In genomic region chr9:50505405-50505804, GRCm38 (mm10) we compare ENCODE assay signal across 34 mouse cellular contexts. TPM values are rescaled to one million over a fixed set of nuclear protein-coding genes. Genes with fewer than 3 reads are reported as not detected.
DNase-seq lines count a peak whose midpoint lies in the region; ATAC-seq and TF ChIP-seq lines count a peak whose summit lies in the region.
"Had no signal": no experiment of that assay in that cellular context is flagged by ENCODE, and none has a peak within 500 bp of the region (broad histone marks: within the 10 kb centered on the region; RNA-seq: fewer than 3 reads in every experiment).

No protein-coding gene starts in this region.

- peak overlapping the region; percentile 20; the same call in 1 of the 2 replicates for H3K4me2 ChIP-seq in heart, embryonic 12.5 days
- no peak overlapping the region for H3K4me2 ChIP-seq in intestine, embryonic 16.5 days (ENCODE audit: low read depth, low read length)
- 0 out of 2 replicates have a peak overlapping the region, but pooled peaks have one; percentile 5 for H3K4me2 ChIP-seq in stomach, postnatal 0 days (replicated peaks; ENCODE audit: low read depth)
- H3K4me2 ChIP-seq: embryonic facial prominence, embryonic 12.5 days; forebrain, embryonic 13.5 days; hindbrain, embryonic 14.5 days; liver, embryonic 15.5 days; midbrain, embryonic 11.5 days; neural tube, embryonic 15.5 days had no signal

- TF ChIP-seq CTCF in liver, adult 2 months (IDR thresholded peaks at IDR 0.05; ENCODE audit: low read depth, low read length), result no peak
- no peak for TF ChIP-seq CTCF in stomach, postnatal 0 days (IDR thresholded peaks at IDR 0.05; ENCODE audit: low read depth)

- no peaks in the 10 kb centered on the region for H3K36me3 ChIP-seq in heart, embryonic 12.5 days
- no peaks in the 10 kb centered on the region for H3K36me3 ChIP-seq in heart, embryonic 10.5 days
- H3K36me3 ChIP-seq in liver, adult 2 months (ENCODE audit: control insufficient read depth, insufficient read depth, low read length), result no peaks in the 10 kb centered on the region
- H3K36me3 ChIP-seq in intestine, embryonic 16.5 days (ENCODE audit: control insufficient read depth, insufficient read depth, low read length), result no peaks in the 10 kb centered on the region
- H3K36me3 ChIP-seq in stomach, postnatal 0 days (ENCODE audit: control insufficient read depth, insufficient read depth, low read length), result no peaks in the 10 kb centered on the region
- H3K36me3 ChIP-seq: embryonic facial prominence, embryonic 12.5 days; G1E; liver, embryonic 15.5 days; neural tube, embryonic 15.5 days had no signal

- WGBS in heart, embryonic 12.5 days, result 46% methylated on average over 6 of the region's 6 CpGs
- WGBS in heart, embryonic 10.5 days, result 52% methylated on average over 6 of the region's 6 CpGs
- WGBS in liver, adult 2 months, result 32% methylated on average over 6 of the region's 6 CpGs
- 28% methylated on average over 6 of the region's 6 CpGs for WGBS in intestine, embryonic 16.5 days
- WGBS in stomach, postnatal 0 days, result 19% methylated on average over 6 of the region's 6 CpGs

- no peaks in the 10 kb centered on the region for H3K79me2 ChIP-seq in liver, adult 2 months (ENCODE audit: control insufficient read depth, insufficient read depth, low read length)

- no peak overlapping the region for H3K9ac ChIP-seq in heart, embryonic 12.5 days
- H3K9ac ChIP-seq in liver, adult 2 months (ENCODE audit: low read depth, low read length), result peak overlapping the region; percentile 48
- peak overlapping the region; percentile 14; the same call in 1 of the 2 replicates for H3K9ac ChIP-seq in intestine, embryonic 16.5 days (ENCODE audit: low read depth, low read length)
- H3K9ac ChIP-seq in stomach, postnatal 0 days (ENCODE audit: low read length), result no peak overlapping the region
- H3K9ac ChIP-seq: embryonic facial prominence, embryonic 12.5 days; forebrain, embryonic 13.5 days; hindbrain, embryonic 14.5 days; liver, embryonic 15.5 days; neural tube, embryonic 15.5 days had no signal

- TF ChIP-seq EP300 in stomach, postnatal 0 days (optimal IDR thresholded peaks at IDR 0.05), result no peak

- TF ChIP-seq POLR2A in liver, adult 2 months (IDR thresholded peaks at IDR 0.05; ENCODE audit: extremely low read depth, insufficient read depth, low read length), result no peak

- no peaks in the 10 kb centered on the region for H3K27me3 ChIP-seq in heart, embryonic 12.5 days (replicated peaks)
- no peaks in the 10 kb centered on the region for H3K27me3 ChIP-seq in heart, embryonic 10.5 days (ENCODE audit: insufficient read depth, poor library complexity, severe bottlenecking)
- H3K27me3 ChIP-seq in liver, adult 2 months (ENCODE audit: control insufficient read depth, insufficient read depth, low read length), result no peaks in the 10 kb centered on the region
- no peaks in the 10 kb centered on the region for H3K27me3 ChIP-seq in intestine, embryonic 16.5 days (replicated peaks; ENCODE audit: control insufficient read depth, insufficient read depth, low read length)
- no peaks in the 10 kb centered on the region for H3K27me3 ChIP-seq in stomach, postnatal 0 days (ENCODE audit: control insufficient read depth, insufficient read depth, low read length)
- H3K27me3 ChIP-seq: CH12.LX; embryonic facial prominence, embryonic 12.5 days; forebrain, embryonic 13.5 days; liver, embryonic 15.5 days; neural tube, embryonic 15.5 days had no signal

- no peak for ATAC-seq in heart, embryonic 12.5 days (ENCODE audit: insufficient number of reproducible peaks, low FRiP score)
- ATAC-seq in intestine, embryonic 16.5 days, result peak; percentile 38; the same call in 1 of the 2 replicates
- ATAC-seq in stomach, postnatal 0 days (ENCODE audit: low FRiP score, low TSS enrichment), result peak; percentile 27; the same call in 1 of the 2 replicates
- ATAC-seq: forebrain, embryonic 13.5 days; inflammation-experienced regulatory T-cells, adult 6 months; lung, postnatal 0 days had no signal

- H3K4me3 ChIP-seq in heart, embryonic 12.5 days, result no peak overlapping the region
- H3K4me3 ChIP-seq in heart, embryonic 10.5 days, result no peak overlapping the region
- H3K4me3 ChIP-seq in liver, adult 2 months (ENCODE audit: insufficient read depth, low read depth, low read length), result peak overlapping the region; percentile 18; the same call in 1 of the 2 replicates
- no peak overlapping the region for H3K4me3 ChIP-seq in intestine, embryonic 16.5 days (ENCODE audit: low read length)
- H3K4me3 ChIP-seq in stomach, postnatal 0 days (ENCODE audit: low read depth, low read length), result no peak overlapping the region
- H3K4me3 ChIP-seq: embryonic facial prominence, embryonic 12.5 days; forebrain, embryonic 13.5 days; layer of hippocampus, adult 2 months; liver, embryonic 15.5 days; neural tube, embryonic 15.5 days had no signal

- no peak for DNase-seq in heart, embryonic 10.5 days (ENCODE audit: low spot score)
- DNase-seq in liver, adult 2 months (ENCODE audit: extremely low read depth, low read depth, low spot score), result no peak
- DNase-seq in liver, result no peak
- DNase-seq in stomach, postnatal 0 days (ENCODE audit: low spot score), result no peak
- no peak for DNase-seq in thymus, postnatal 10 days (ENCODE audit: low spot score in 2 of 2)
- DNase-seq: adrenal gland, adult 8-10 months; B cell, adult 2 months; cerebellum, adult 18-20 months; cerebellum, postnatal 14 days; heart, postnatal 4 days; kidney, postnatal 14 days; right cerebral cortex, adult 18-20 months; right cerebral cortex, postnatal 4 days; thymus, postnatal 25 days had no signal

- H3K4me1 ChIP-seq in heart, embryonic 12.5 days (replicated peaks), result peaks cover 14% of the 10 kb centered on the region
- peaks cover 9% of the 10 kb centered on the region for H3K4me1 ChIP-seq in heart, embryonic 10.5 days
- H3K4me1 ChIP-seq in liver, adult 2 months (ENCODE audit: control insufficient read depth, insufficient read depth, low read length), result peaks cover 15% of the 10 kb centered on the region
- peaks cover 6% of the 10 kb centered on the region; the same call in 1 of the 2 replicates for H3K4me1 ChIP-seq in intestine, embryonic 16.5 days (ENCODE audit: control insufficient read depth, insufficient read depth, low read length)
- no peaks in the 10 kb centered on the region for H3K4me1 ChIP-seq in stomach, postnatal 0 days (replicated peaks; ENCODE audit: control insufficient read depth, insufficient read depth)
- H3K4me1 ChIP-seq: embryonic facial prominence, embryonic 12.5 days; forebrain, embryonic 13.5 days; neural tube, embryonic 15.5 days had no signal

- no peak overlapping the region for H3K27ac ChIP-seq in heart, embryonic 12.5 days (ENCODE audit: poor library complexity, severe bottlenecking)
- H3K27ac ChIP-seq in heart, embryonic 10.5 days, result no peak overlapping the region
- peak overlapping the region; percentile 55 for H3K27ac ChIP-seq in liver, adult 2 months (replicated peaks; ENCODE audit: insufficient read depth, low read depth, low read length)
- H3K27ac ChIP-seq in intestine, embryonic 16.5 days (ENCODE audit: low read length), result no peak overlapping the region
- H3K27ac ChIP-seq in stomach, postnatal 0 days (replicated peaks), result no peak overlapping the region; the same call in 1 of the 2 replicates
- H3K27ac ChIP-seq: embryonic facial prominence, embryonic 12.5 days; forebrain, embryonic 13.5 days; hindbrain, embryonic 14.5 days; layer of hippocampus, adult 2 months; liver, embryonic 15.5 days; macrophage; neural tube, embryonic 15.5 days had no signal

- H3K9me3 ChIP-seq in heart, embryonic 12.5 days (replicated peaks), result no peaks in the 10 kb centered on the region
- H3K9me3 ChIP-seq in heart, embryonic 10.5 days, result no peaks in the 10 kb centered on the region
- no peaks in the 10 kb centered on the region for H3K9me3 ChIP-seq in intestine, embryonic 16.5 days (ENCODE audit: control insufficient read depth, low read length)
- no peaks in the 10 kb centered on the region for H3K9me3 ChIP-seq in stomach, postnatal 0 days (ENCODE audit: control insufficient read depth, low read length)
- H3K9me3 ChIP-seq: embryonic facial prominence, embryonic 12.5 days; forebrain, embryonic 13.5 days; G1E; liver, embryonic 15.5 days; neural tube, embryonic 15.5 days had no signal

RNA-seq across cellular contexts. Expression of gene Plet1, which starts 11.1 kb away (rescaled TPM):
- polyA plus RNA-seq in heart, embryonic 12.5 days (2016; fragmentation: Nextera tagmentation; extraction: Ambion mirVana), result 0.44 and 0.46 TPM in 2 replicates
- polyA plus RNA-seq in heart, embryonic 10.5 days (2016; fragmentation: Nextera tagmentation; extraction: Ambion mirVana), result 2.2 and 4.2 TPM in 2 replicates
- total RNA-seq in liver, adult 2 months (2014; rRNA removed), result 0.37 and 0.47 TPM in 2 replicates
- 0.73 and 0.86 TPM in 2 replicates for polyA plus RNA-seq in liver, adult 2 months (2012; rRNA removed)
- polyA plus RNA-seq in intestine, embryonic 16.5 days (2015; fragmentation: Nextera tagmentation; extraction: Ambion mirVana), result 1.2 and 1.3 TPM in 2 replicates
- polyA plus RNA-seq in stomach, postnatal 0 days (2015; fragmentation: Nextera tagmentation; extraction: Ambion mirVana), result 76.4 and 79.7 TPM in 2 replicates
- total RNA-seq: G1E; layer of hippocampus, adult 2 months had no signal
- polyA plus RNA-seq: forebrain, embryonic 13.5 days; inflammation-experienced regulatory T-cells, adult 6 months; macrophage had no signal

RNA-seq across cellular contexts. Expression of gene Pts, which starts 23.1 kb away (rescaled TPM):
- 82.2 and 84.1 TPM in 2 replicates for polyA plus RNA-seq in heart, embryonic 12.5 days (2016; fragmentation: Nextera tagmentation; extraction: Ambion mirVana)
- polyA plus RNA-seq in heart, embryonic 10.5 days (2016; fragmentation: Nextera tagmentation; extraction: Ambion mirVana), result 78.6 and 92.2 TPM in 2 replicates
- 82.9 and 103 TPM in 2 replicates for total RNA-seq in liver, adult 2 months (2014; rRNA removed)
- 25.5 and 34.4 TPM in 2 replicates for polyA plus RNA-seq in liver, adult 2 months (2012; rRNA removed)
- polyA plus RNA-seq in intestine, embryonic 16.5 days (2015; fragmentation: Nextera tagmentation; extraction: Ambion mirVana), result 106 and 107 TPM in 2 replicates
- polyA plus RNA-seq in stomach, postnatal 0 days (2015; fragmentation: Nextera tagmentation; extraction: Ambion mirVana), result 83.8 and 87.0 TPM in 2 replicates

RNA-seq across cellular contexts. Expression of gene Il18, which starts 49.2 kb away (rescaled TPM):
- polyA plus RNA-seq in heart, embryonic 12.5 days (2016; fragmentation: Nextera tagmentation; extraction: Ambion mirVana), result 3.9 and 4.0 TPM in 2 replicates
- polyA plus RNA-seq in heart, embryonic 10.5 days (2016; fragmentation: Nextera tagmentation; extraction: Ambion mirVana), result 2.4 and 2.5 TPM in 2 replicates
- total RNA-seq in liver, adult 2 months (2014; rRNA removed), result 27.1 and 32.8 TPM in 2 replicates
- polyA plus RNA-seq in liver, adult 2 months (2012; rRNA removed), result 11.1 and 15.4 TPM in 2 replicates
- polyA plus RNA-seq in intestine, embryonic 16.5 days (2015; fragmentation: Nextera tagmentation; extraction: Ambion mirVana), result 23.3 and 35.5 TPM in 2 replicates
- 290 and 317 TPM in 2 replicates for polyA plus RNA-seq in stomach, postnatal 0 days (2015; fragmentation: Nextera tagmentation; extraction: Ambion mirVana)
- total RNA-seq: G1E had no signal
- polyA plus RNA-seq: G1E had no signal

RNA-seq across cellular contexts. Expression of gene Bco2, which starts 49.6 kb away (rescaled TPM):
- polyA plus RNA-seq in heart, embryonic 12.5 days (2016; fragmentation: Nextera tagmentation; extraction: Ambion mirVana), result 0.08 TPM in 1 of 2 replicates, not detected in the other
- polyA plus RNA-seq in heart, embryonic 10.5 days (2016; fragmentation: Nextera tagmentation; extraction: Ambion mirVana), result 0.21 TPM in 1 of 2 replicates, not detected in the other
- total RNA-seq in liver, adult 2 months (2014; rRNA removed), result 18.7 and 24.3 TPM in 2 replicates
- 6.0 and 8.8 TPM in 2 replicates for polyA plus RNA-seq in liver, adult 2 months (2012; rRNA removed)
- polyA plus RNA-seq in intestine, embryonic 16.5 days (2015; fragmentation: Nextera tagmentation; extraction: Ambion mirVana), result 7.6 and 10.4 TPM in 2 replicates
- polyA plus RNA-seq in stomach, postnatal 0 days (2015; fragmentation: Nextera tagmentation; extraction: Ambion mirVana), result 4.7 and 5.3 TPM in 2 replicates
- polyA plus RNA-seq: G1E had no signal

RNA-seq across cellular contexts. Expression of gene Tex12, which starts 55.7 kb away (rescaled TPM):
- 0.22 TPM in 1 of 2 replicates, not detected in the other for polyA plus RNA-seq in heart, embryonic 12.5 days (2016; fragmentation: Nextera tagmentation; extraction: Ambion mirVana)
- polyA plus RNA-seq in heart, embryonic 10.5 days (2016; fragmentation: Nextera tagmentation; extraction: Ambion mirVana), result 0.25 TPM in 1 of 2 replicates, not detected in the other
- 0.20 and 0.55 TPM in 2 replicates for total RNA-seq in liver, adult 2 months (2014; rRNA removed)
- polyA plus RNA-seq in liver, adult 2 months (2012; rRNA removed), result 0.16 TPM in 1 of 2 replicates, not detected in the other
- polyA plus RNA-seq in intestine, embryonic 16.5 days (2015; fragmentation: Nextera tagmentation; extraction: Ambion mirVana), result 0.23 TPM in 1 of 2 replicates, not detected in the other
- polyA plus RNA-seq in stomach, postnatal 0 days (2015; fragmentation: Nextera tagmentation; extraction: Ambion mirVana), result not detected in 2 replicates
- total RNA-seq: adrenal gland, adult 8-10 months; CH12.LX; G1E; gastrocnemius, adult 8-10 months; granulocyte monocyte progenitor cell, adult 5-6 weeks; heart, postnatal 4 days; layer of hippocampus, adult 2 months; layer of hippocampus, postnatal 25 days had no signal
- polyA plus RNA-seq: embryonic facial prominence, embryonic 12.5 days; forebrain, embryonic 13.5 days; frontal cortex, adult 2 months; G1E; heart, embryonic 14.5 days; hindbrain, embryonic 14.5 days; inflammation-experienced regulatory T-cells, adult 6 months; limb, embryonic 11.5 days; liver, embryonic 15.5 days; lung, postnatal 0 days; macrophage had no signal

Comparison
In these comparisons a context has a peak if more than half of its experiments do, and no peak if none do; other contexts are left out.
1. H3K9ac ChIP-seq: peak in liver, adult 2 months (single experiment) and intestine, embryonic 16.5 days (single experiment); none in heart, embryonic 12.5 days (single experiment) and stomach, postnatal 0 days (single experiment).
2. RNA of gene Plet1, which starts 11.1 kb away (polyA plus RNA-seq): 76.4 to 79.7 TPM in stomach, postnatal 0 days; 2.2 to 4.2 TPM in heart, embryonic 10.5 days, 1.2 to 1.3 TPM in intestine, embryonic 16.5 days, 0.73 to 0.86 TPM in liver, adult 2 months and 0.44 to 0.46 TPM in heart, embryonic 12.5 days; every median in the first group is over 10 times any median in the second.